Mouse (Mus musculus) liver, adult 2 months (tissue): ENCODE results near the gene Dnajc7. TPM values are rescaled to one million over a fixed set of nuclear protein-coding genes. Genes with fewer than 3 reads are reported as not detected.
"Not testable (repeated sequence)": the region's sequence is repeated elsewhere in the genome, so short reads cannot be mapped to it uniquely, and the experiment has no call there.

Experiments used
- DNase-seq: peaks from one replicate; pipeline ENCODE4 v3.0.0-alpha.2; 2011; ENCODE audit warnings: low read depth, low spot score; ENCODE audit errors: extremely low read depth
- H3K27ac ChIP-seq: fragments of 200-500 bp; replicated peaks from 2 replicates; pipeline ENCODE4 v1.5.1; 2012; ENCODE audit warnings: low read depth, mild to moderate bottlenecking, control low read depth, inconsistent platforms, low read length; ENCODE audit not compliant: insufficient read depth
- H3K27me3 ChIP-seq: fragments of 200-500 bp; 2 replicates; pipeline ENCODE4 v1.6.1; 2012; ENCODE audit warnings: mild to moderate bottlenecking, moderate library complexity, low read length, inconsistent platforms; ENCODE audit not compliant: control insufficient read depth, insufficient read depth
- H3K36me3 ChIP-seq: fragments of 200-500 bp; 2 replicates; pipeline ENCODE4 v1.6.1; 2012; ENCODE audit warnings: low read length, inconsistent platforms; ENCODE audit not compliant: control insufficient read depth, insufficient read depth
- H3K4me1 ChIP-seq: fragments of 200-500 bp; 2 replicates; pipeline ENCODE4 v1.6.1; 2011; ENCODE audit warnings: low read length; ENCODE audit not compliant: control insufficient read depth, insufficient read depth
- H3K4me3 ChIP-seq: fragments of 200-500 bp; 2 replicates; pipeline ENCODE4 v1.5.1; 2011; ENCODE audit warnings: low read depth, mild to moderate bottlenecking, control low read depth, low read length, moderate library complexity; ENCODE audit not compliant: insufficient read depth
- H3K79me2 ChIP-seq: fragments of 200-500 bp; 2 replicates; pipeline ENCODE4 v1.6.1; 2012; ENCODE audit warnings: inconsistent platforms, mild to moderate bottlenecking, low read length, moderate library complexity; ENCODE audit not compliant: control insufficient read depth, insufficient read depth
- H3K9ac ChIP-seq: fragments of 200-500 bp; 2 replicates; pipeline ENCODE4 v1.6.1; 2012; ENCODE audit warnings: low read depth, mild to moderate bottlenecking, control low read depth, inconsistent platforms, low read length
- CTCF ChIP-seq: fragments of 200-500 bp; IDR thresholded peaks from 2 replicates; pipeline ENCODE4 v1.5.1; 2011; ENCODE audit warnings: low read depth, low read length, control low read depth
- POLR2A ChIP-seq: fragments of 200-500 bp; IDR thresholded peaks from 2 replicates; pipeline ENCODE4 v1.6.1; 2011; ENCODE audit warnings: low read length, control low read depth; ENCODE audit not compliant: insufficient read depth; ENCODE audit errors: extremely low read depth
- WGBS: fragments of 180-500 bp; shearing (Covaris S2); methylation state at CpG from one replicate; pipeline ENCODE4 v1.1.7; 2018; 5-methylcytosine and 5-hydroxymethylcytosine counted together
- polyA plus RNA-seq: library from polyadenylated mRNA; depleted of rRNA; stranded (reverse); fragments of >200 nt; gene quantifications from 2 replicates; pipeline ENCODE4 v1.2.3, GENCODE M21; 2012; rRNA removed
- total RNA-seq: library from RNA; depleted of rRNA; stranded (reverse); fragments of >200 nt; gene quantifications from 2 replicates; pipeline ENCODE4 v1.2.3, GENCODE M21; 2014; rRNA removed

Dnajc7 gene
- total RNA-seq (40.9 and 44.7 TPM in 2 replicates), polyA plus RNA-seq (16.1 and 16.7 TPM in 2 replicates)

- peaks cover 11% of the 10 kb centered on the region for H3K4me1 ChIP-seq
- no peak for TF ChIP-seq CTCF
- no peak for TF ChIP-seq POLR2A
- H3K79me2 ChIP-seq = peaks cover 21% of the 10 kb centered on the region; the same call in 1 of the 2 replicates
- WGBS = 11% methylated on average over 11 of the region's 11 CpGs
- no peaks in the 10 kb centered on the region for H3K27me3 ChIP-seq
- H3K4me3 ChIP-seq = peak within 1 kb of the TSS; percentile 95
- no peak for DNase-seq
- H3K36me3 ChIP-seq = no peaks in the 10 kb centered on the region
- H3K9ac ChIP-seq = peak within 1 kb of the TSS; percentile 91
- peak within 1 kb of the TSS; percentile 81 for H3K27ac ChIP-seq
Measured at GRCm38 (mm10) chr11:100619982-100620381, at the start of gene Dnajc7. TSS of gene Dnajc7 (minus strand) at chr11:100620168.

GRCm38 (mm10) chr11:100659806-100660205 lies 39.8 kb upstream of the Dnajc7 start:
- no peaks in the 10 kb centered on the region for H3K27me3 ChIP-seq
- WGBS = 76% methylated on average over 10 of the region's 10 CpGs
- no peak for TF ChIP-seq POLR2A
- TF ChIP-seq CTCF = no peak
- no peaks in the 10 kb centered on the region for H3K36me3 ChIP-seq
- H3K27ac ChIP-seq = no peak overlapping the region
- no peaks in the 10 kb centered on the region for H3K4me1 ChIP-seq
- no peaks in the 10 kb centered on the region for H3K79me2 ChIP-seq
- H3K9ac ChIP-seq = no peak overlapping the region
- DNase-seq = no peak
- no peak overlapping the region for H3K4me3 ChIP-seq

- no peak overlapping the region for H3K9ac ChIP-seq
- H3K4me1 ChIP-seq = no peaks in the 10 kb centered on the region
- no peaks in the 10 kb centered on the region for H3K27me3 ChIP-seq
- DNase-seq = no peak
- H3K36me3 ChIP-seq = no peaks in the 10 kb centered on the region
- 31% methylated on average over 6 of the region's 6 CpGs for WGBS
- no peaks in the 10 kb centered on the region for H3K79me2 ChIP-seq
- TF ChIP-seq CTCF (no peak), POLR2A (no peak)
- no peak overlapping the region for H3K27ac ChIP-seq
- H3K4me3 ChIP-seq = no peak overlapping the region
Measured at GRCm38 (mm10) chr11:100656458-100656857, 36.5 kb upstream of the Dnajc7 start.

- not testable (repeated sequence) for H3K27me3 ChIP-seq, H3K4me1 ChIP-seq, H3K4me3 ChIP-seq, H3K36me3 ChIP-seq, H3K27ac ChIP-seq, H3K9ac ChIP-seq, DNase-seq, H3K79me2 ChIP-seq
- WGBS = 63% methylated on average over 3 of the region's 3 CpGs
- peak; percentile 15; the same call in 1 of the 2 replicates for TF ChIP-seq CTCF
Measured at GRCm38 (mm10) chr11:100655589-100655988, 35.6 kb upstream of the Dnajc7 start.

- Histone ChIP-seq H3K9ac (no peak overlapping the region), H3K79me2 (no peaks in the 10 kb centered on the region), H3K4me1 (no peaks in the 10 kb centered on the region), H3K36me3 (no peaks in the 10 kb centered on the region), H3K27ac (no peak overlapping the region), H3K27me3 (no peaks in the 10 kb centered on the region), H3K4me3 (no peak overlapping the region)
- no peak for DNase-seq
- WGBS = 26% methylated on average over 3 of the region's 3 CpGs
- TF ChIP-seq CTCF (no peak), POLR2A (no peak)
Measured at GRCm38 (mm10) chr11:100651748-100652147, 31.8 kb upstream of the Dnajc7 start.

GRCm38 (mm10) chr11:100651205-100651604 lies 31.2 kb upstream of the Dnajc7 start:
- Histone ChIP-seq H3K79me2 (no peaks in the 10 kb centered on the region), H3K27me3 (no peaks in the 10 kb centered on the region), H3K27ac (no peak overlapping the region), H3K4me3 (no peak overlapping the region), H3K36me3 (no peaks in the 10 kb centered on the region), H3K4me1 (no peaks in the 10 kb centered on the region), H3K9ac (no peak overlapping the region)
- TF ChIP-seq POLR2A = no peak
- no peak for TF ChIP-seq CTCF
- no peak for DNase-seq
- 20% methylated on average over 8 of the region's 8 CpGs for WGBS
